Mouse (Mus musculus) hindbrain, postnatal 0 days (tissue): ENCODE data around the gene Adprhl1. TPM values are rescaled to one million over a fixed set of nuclear protein-coding genes. Genes with fewer than 3 reads are reported as not detected.

Source experiments
- ATAC-seq: fragments of 200-750 bp; cut with Nextera tagmentation; 2 replicates; pipeline ENCODE4 v1.8.0; 2017; ENCODE audit warnings: mild to moderate bottlenecking, moderate TSS enrichment, moderate library complexity
- DNase-seq: peaks from one replicate; pipeline ENCODE4 v3.0.0-alpha.2; 2015; ENCODE audit warnings: low spot score
- H3K27ac ChIP-seq: fragments of 300-500 bp; sonication (generic); 2 replicates; pipeline ENCODE4 v1.5.1; 2014; ENCODE audit warnings: mild to moderate bottlenecking
- H3K27me3 ChIP-seq: fragments of 300-500 bp; sonication (generic); 2 replicates; pipeline ENCODE4 v1.6.1; 2014; ENCODE audit warnings: low read length, mixed read lengths; ENCODE audit not compliant: insufficient read depth
- H3K36me3 ChIP-seq: fragments of 300-500 bp; sonication (generic); 2 replicates; pipeline ENCODE4 v1.6.1; 2014; ENCODE audit warnings: low read length, mixed read lengths; ENCODE audit not compliant: insufficient read depth
- H3K4me1 ChIP-seq: fragments of 300-500 bp; sonication (generic); 2 replicates; pipeline ENCODE4 v1.6.1; 2014; ENCODE audit warnings: antibody characterized with exemption, low read length, mixed read lengths; ENCODE audit not compliant: insufficient read depth
- H3K4me2 ChIP-seq: fragments of 300-500 bp; sonication (generic); 2 replicates; pipeline ENCODE4 v1.6.1; 2014; ENCODE audit warnings: low read depth, mild to moderate bottlenecking, low read length, moderate library complexity, mixed read lengths
- H3K4me3 ChIP-seq: fragments of 300-500 bp; sonication (generic); 2 replicates; pipeline ENCODE4 v1.5.1; 2014; ENCODE audit warnings: low read length
- H3K9ac ChIP-seq: fragments of 300-500 bp; sonication (generic); replicated peaks from 2 replicates; pipeline ENCODE4 v1.6.1; 2014; ENCODE audit warnings: mild to moderate bottlenecking, low read length, moderate library complexity, mixed read lengths
- H3K9me3 ChIP-seq: fragments of 300-500 bp; sonication (generic); 2 replicates; pipeline ENCODE4 v1.6.1; 2016; ENCODE audit warnings: low read length, mixed read lengths
- CTCF ChIP-seq: IDR thresholded peaks from 2 replicates; pipeline ENCODE4 v1.5.1; 2016; ENCODE audit warnings: antibody characterized with exemption, control low read depth, low read depth
- WGBS: fragments of 180-500 bp; shearing (Covaris S2); extraction: QIAGEN DNeasy Blood & Tissue Kit; methylation state at CpG from one replicate; pipeline ENCODE4 v1.1.7; 2014; 5-methylcytosine and 5-hydroxymethylcytosine counted together
- polyA plus RNA-seq: library from polyadenylated mRNA; unstranded; fragments of >200 nt; fragmentation: Nextera tagmentation; extraction: Ambion mirVana; gene quantifications from 2 replicates; pipeline ENCODE4 v1.2.1, GENCODE M21; 2015
- total RNA-seq: library from RNA; depleted of rRNA; stranded (reverse); fragments of >200 nt; gene quantifications from 2 replicates; pipeline ENCODE4 v1.2.3, GENCODE M21; 2014

The Adprhl1 gene
- total and polyA plus RNA-seq, 2 experiments from 2014 or later: 0.14 TPM; not detected in 1

DNA sequence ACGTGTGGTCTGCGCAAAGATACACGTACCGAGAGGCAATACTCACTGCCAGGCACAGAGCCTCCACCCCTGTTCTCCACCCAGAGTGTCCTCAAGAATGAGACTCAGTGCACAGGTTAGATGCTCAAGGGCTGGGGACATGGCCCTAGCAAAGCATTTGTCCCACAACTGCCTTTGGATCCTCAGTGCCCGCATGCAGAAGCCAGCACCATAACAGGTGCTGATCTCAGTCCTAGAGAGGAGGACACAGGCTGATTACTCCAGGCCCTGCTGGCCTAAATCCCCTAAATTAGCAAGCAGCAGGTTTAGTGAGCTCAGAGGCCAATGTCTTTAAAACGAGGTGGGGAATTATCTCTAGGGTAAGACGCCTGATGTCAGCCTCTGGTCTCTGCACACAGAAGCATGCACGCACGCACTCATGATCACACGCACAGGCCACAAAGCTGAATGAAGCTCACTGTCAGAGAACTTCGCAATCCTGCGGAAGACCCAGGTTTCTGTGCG is 65.9 kb downstream of the Adprhl1 start:
- no peak overlapping the region for H3K27ac ChIP-seq
- no peaks in the 10 kb centered on the region for H3K36me3 ChIP-seq
- H3K4me2 ChIP-seq: no peak overlapping the region
- WGBS: 86% methylated on average over 13 of the region's 13 CpGs
- ATAC-seq (no peak), DNase-seq (no peak)
- H3K4me3 ChIP-seq: no peak overlapping the region
- no peaks in the 10 kb centered on the region for H3K4me1 ChIP-seq
- H3K9ac ChIP-seq: no peak overlapping the region
- H3K27me3 ChIP-seq: no peaks in the 10 kb centered on the region
- TF ChIP-seq CTCF: no peak
- no peaks in the 10 kb centered on the region for H3K9me3 ChIP-seq

DNA sequence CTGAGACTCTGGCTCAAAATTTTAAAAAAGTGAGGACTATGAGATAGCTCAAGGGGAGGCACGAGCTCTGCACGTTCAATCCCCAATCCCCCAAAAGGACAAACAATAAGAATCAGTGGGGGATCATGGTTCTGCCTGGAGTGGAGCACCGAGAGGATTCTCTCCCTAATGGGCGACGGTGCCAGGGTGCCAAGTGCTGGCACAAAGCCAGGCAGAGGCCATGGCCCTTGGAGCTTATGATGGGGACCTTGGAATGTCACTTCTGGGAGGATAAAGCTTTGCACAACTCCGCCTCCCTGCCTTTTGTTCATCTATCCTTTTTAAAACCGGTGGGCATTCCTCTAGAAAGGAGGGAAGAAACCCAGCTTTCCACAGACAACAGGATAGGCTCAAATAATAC is 66.3 kb downstream of the Adprhl1 start:
- Histone ChIP-seq H3K36me3 (no peaks in the 10 kb centered on the region), H3K4me2 (no peak overlapping the region), H3K4me1 (no peaks in the 10 kb centered on the region), H3K9ac (no peak overlapping the region), H3K27me3 (no peaks in the 10 kb centered on the region), H3K4me3 (no peak overlapping the region), H3K27ac (no peak overlapping the region), H3K9me3 (no peaks in the 10 kb centered on the region)
- TF ChIP-seq CTCF: no peak
- WGBS: 47% methylated on average over 7 of the region's 7 CpGs
- ATAC-seq (no peak), DNase-seq (no peak)

GRCm38 (mm10) chr8:13187229-13187628 is 66.7 kb downstream of the Adprhl1 start:
- no peak overlapping the region for H3K27ac ChIP-seq
- no peak for TF ChIP-seq CTCF
- H3K4me3 ChIP-seq: no peak overlapping the region
- 83% methylated on average over 9 of the region's 9 CpGs for WGBS
- H3K9me3 ChIP-seq: no peaks in the 10 kb centered on the region
- no peaks in the 10 kb centered on the region for H3K27me3 ChIP-seq
- H3K4me2 ChIP-seq: no peak overlapping the region
- H3K4me1 ChIP-seq: no peaks in the 10 kb centered on the region
- no peak for DNase-seq
- ATAC-seq: no peak
- H3K9ac ChIP-seq: no peak overlapping the region
- no peaks in the 10 kb centered on the region for H3K36me3 ChIP-seq

- Histone ChIP-seq H3K4me2 (no peak overlapping the region), H3K27ac (no peak overlapping the region), H3K9ac (no peak overlapping the region), H3K9me3 (no peaks in the 10 kb centered on the region), H3K36me3 (no peaks in the 10 kb centered on the region), H3K4me3 (no peak overlapping the region), H3K27me3 (no peaks in the 10 kb centered on the region), H3K4me1 (no peaks in the 10 kb centered on the region)
- DNase-seq (no peak), ATAC-seq (no peak)
- TF ChIP-seq CTCF: no peak
- 90% methylated on average over 8 of the region's 8 CpGs for WGBS
These were observed 67.1 kb downstream of the Adprhl1 start for GRCm38 (mm10) chr8:13186819-13187218.

DNA sequence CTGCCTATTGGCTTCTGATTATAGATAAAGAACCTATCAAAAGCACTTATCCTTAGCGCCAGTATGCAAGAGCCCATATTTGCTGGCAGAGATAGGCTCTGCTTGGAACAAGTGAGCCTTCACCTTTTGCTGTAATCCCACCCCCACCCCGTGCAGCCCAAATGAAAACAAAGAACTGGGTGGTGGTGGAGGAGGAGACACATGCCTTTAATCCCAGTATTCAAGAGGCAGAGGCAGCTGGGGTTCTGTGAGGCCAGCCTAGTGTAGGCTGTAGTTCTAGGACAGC is 72.3 kb downstream of the Adprhl1 start:
- Histone ChIP-seq H3K4me3 (no peak overlapping the region), H3K4me2 (no peak overlapping the region), H3K27me3 (no peaks in the 10 kb centered on the region), H3K9me3 (no peaks in the 10 kb centered on the region), H3K36me3 (peaks cover 11% of the 10 kb centered on the region), H3K27ac (no peak overlapping the region), H3K4me1 (no peaks in the 10 kb centered on the region), H3K9ac (no peak overlapping the region)
- no peak for ATAC-seq
- TF ChIP-seq CTCF: no peak
- no peak for DNase-seq
- WGBS: 69% methylated on average over 2 of the region's 2 CpGs

DNA sequence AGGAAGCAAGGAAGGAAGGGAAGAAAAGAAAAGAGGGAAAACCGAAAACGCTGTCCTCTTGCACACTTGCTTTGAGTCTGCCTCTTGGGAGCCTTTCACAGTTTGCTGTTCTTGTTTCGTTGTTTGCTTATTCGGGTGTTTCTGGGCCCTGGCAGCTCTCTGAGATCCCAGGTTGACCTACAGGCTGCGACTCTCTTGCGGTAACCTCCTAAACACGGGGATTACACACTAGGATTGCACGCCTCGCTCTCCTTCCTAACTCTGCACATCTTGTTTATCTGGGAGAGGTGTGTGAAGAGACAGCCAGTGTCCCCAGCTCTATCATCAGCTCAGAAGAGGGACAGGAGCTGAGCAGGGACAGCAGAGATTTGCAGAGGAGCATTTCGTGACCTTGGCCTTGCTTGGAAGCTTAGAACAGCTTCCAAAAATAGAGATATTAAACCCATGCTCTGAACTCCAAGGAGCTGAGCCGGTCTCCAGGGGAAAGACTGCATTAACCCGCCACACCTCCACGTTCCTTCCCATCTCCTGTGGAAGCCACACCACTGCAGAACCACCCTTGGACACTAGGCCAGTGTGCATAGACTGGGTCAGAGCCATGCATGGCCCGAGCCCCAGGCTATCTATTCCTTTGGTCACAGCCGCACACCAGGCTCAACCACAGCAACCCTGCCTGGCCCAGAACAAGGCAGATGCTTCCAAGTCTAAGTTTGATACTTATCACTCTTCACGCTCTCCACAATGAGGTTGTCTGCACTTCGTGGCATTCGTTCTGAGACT is 72.9 kb downstream of the Adprhl1 start:
- WGBS: 84% methylated on average over 18 of the region's 18 CpGs
- no peaks in the 10 kb centered on the region for H3K4me1 ChIP-seq
- H3K36me3 ChIP-seq: peaks cover 16% of the 10 kb centered on the region
- DNase-seq (no peak), ATAC-seq (no peak)
- TF ChIP-seq CTCF: no peak
- H3K27ac ChIP-seq: no peak overlapping the region; the same call in 1 of the 2 replicates
- no peaks in the 10 kb centered on the region for H3K9me3 ChIP-seq
- no peak overlapping the region for H3K9ac ChIP-seq
- no peaks in the 10 kb centered on the region for H3K27me3 ChIP-seq
- H3K4me3 ChIP-seq: no peak overlapping the region
- no peak overlapping the region for H3K4me2 ChIP-seq

DNA sequence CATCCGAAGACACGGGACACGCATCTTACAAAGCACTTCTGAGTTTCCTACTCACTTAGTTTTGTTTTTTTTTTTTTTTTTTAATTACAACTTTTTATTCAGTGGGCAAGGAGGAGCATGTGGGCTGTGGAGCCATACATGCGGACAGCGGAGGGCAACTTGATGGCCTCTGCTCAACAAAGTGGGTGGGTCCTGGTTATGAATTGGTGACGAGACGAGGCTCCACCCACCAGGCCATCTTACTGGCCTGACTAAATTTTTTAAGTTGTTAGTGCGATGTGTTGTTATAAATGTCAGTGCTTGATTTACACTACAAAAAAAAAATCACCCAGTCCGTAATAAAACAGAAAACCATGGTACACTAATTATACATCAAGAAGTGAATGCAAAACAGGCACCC is 73.6 kb downstream of the Adprhl1 start:
- no peaks in the 10 kb centered on the region for H3K27me3 ChIP-seq
- no peak overlapping the region for H3K4me3 ChIP-seq
- TF ChIP-seq CTCF: no peak
- ATAC-seq: no peak
- H3K4me2 ChIP-seq: no peak overlapping the region
- H3K9ac ChIP-seq: no peak overlapping the region
- H3K27ac ChIP-seq: no peak overlapping the region
- H3K36me3 ChIP-seq: peaks cover 23% of the 10 kb centered on the region
- WGBS: 76% methylated on average over 9 of the region's 9 CpGs
- H3K9me3 ChIP-seq: no peaks in the 10 kb centered on the region
- H3K4me1 ChIP-seq: no peaks in the 10 kb centered on the region
- DNase-seq: no peak
